21 mouse cellular contexts compared by ENCODE assay signal in genomic region chr6:97758884-97759283, GRCm38 (mm10). TPM values are rescaled to one million over a fixed set of nuclear protein-coding genes. Genes with fewer than 3 reads are reported as not detected.
A peak's percentile ranks its signal among the peaks of the same experiment; 100 is the strongest.
DNase-seq lines count a peak whose midpoint lies in the region; ATAC-seq and TF ChIP-seq lines count a peak whose summit lies in the region.
"Had no signal": no experiment of that assay in that cellular context is flagged by ENCODE, and none has a peak within 500 bp of the region (broad histone marks: within the 10 kb centered on the region; RNA-seq: fewer than 3 reads in every experiment).

No protein-coding gene starts in this region.

- no peak for TF ChIP-seq CTCF in lung, adult 2 months (IDR thresholded peaks at IDR 0.05; ENCODE audit: insufficient read depth, low read length)

- no peak overlapping the region for H3K9ac ChIP-seq in kidney, embryonic 15.5 days
- no peak overlapping the region for H3K9ac ChIP-seq in kidney, embryonic 16.5 days (replicated peaks; ENCODE audit: low read length)
- H3K9ac ChIP-seq in limb, embryonic 14.5 days (ENCODE audit: low read depth, low read length, severe bottlenecking), result no peak overlapping the region
- H3K9ac ChIP-seq: embryonic facial prominence, embryonic 12.5 days; heart, embryonic 12.5 days; liver, embryonic 14.5 days; lung, embryonic 14.5 days; midbrain, embryonic 12.5 days; neural tube, embryonic 12.5 days had no signal

- H3K27ac ChIP-seq in kidney, embryonic 15.5 days, result no peak overlapping the region
- H3K27ac ChIP-seq in kidney, embryonic 16.5 days (ENCODE audit: low read length), result no peak overlapping the region
- no peak overlapping the region for H3K27ac ChIP-seq in limb, embryonic 14.5 days (replicated peaks; ENCODE audit: low read depth, low read length)
- H3K27ac ChIP-seq: embryonic facial prominence, embryonic 12.5 days; gastrocnemius, adult 2 months; heart, adult 2 months; liver, embryonic 14.5 days; midbrain, embryonic 12.5 days; neural tube, embryonic 12.5 days; stomach, postnatal 0 days had no signal

- H3K27me3 ChIP-seq in kidney, embryonic 15.5 days, result 0 out of 2 replicates have a peak, but pooled peaks cover 3% of the 10 kb centered on the region
- H3K27me3 ChIP-seq in kidney, embryonic 16.5 days (ENCODE audit: insufficient read depth, low read length), result no peaks in the 10 kb centered on the region
- H3K27me3 ChIP-seq in limb, embryonic 14.5 days (ENCODE audit: control insufficient read depth, insufficient read depth, low read length), result no peaks in the 10 kb centered on the region
- H3K27me3 ChIP-seq: embryonic facial prominence, embryonic 12.5 days; heart, embryonic 12.5 days; neural tube, embryonic 12.5 days had no signal

- WGBS in kidney, embryonic 15.5 days, result 56% methylated on average over 4 of the region's 4 CpGs
- 45% methylated on average over 4 of the region's 4 CpGs for WGBS in kidney, embryonic 16.5 days
- 64% methylated on average over 4 of the region's 4 CpGs for WGBS in limb, embryonic 14.5 days
- WGBS in lung, adult 2 months, result 57% methylated on average over 4 of the region's 4 CpGs

- no peak; the same call in 1 of the 2 replicates for ATAC-seq in kidney, embryonic 15.5 days (replicated peaks; ENCODE audit: low FRiP score)
- no peak for ATAC-seq in kidney, embryonic 16.5 days (ENCODE audit: low FRiP score, low TSS enrichment)
- peak; percentile 77 for ATAC-seq in limb, embryonic 14.5 days (ENCODE audit: low FRiP score, low read depth)
- ATAC-seq: CD4-positive, CD25-positive, alpha-beta regulatory T cell, adult 4 months; forebrain, embryonic 16.5 days; intestine, postnatal 0 days had no signal

- H3K36me3 ChIP-seq in kidney, embryonic 15.5 days, result no peaks in the 10 kb centered on the region
- no peaks in the 10 kb centered on the region for H3K36me3 ChIP-seq in kidney, embryonic 16.5 days (ENCODE audit: insufficient read depth, low read length)
- no peaks in the 10 kb centered on the region for H3K36me3 ChIP-seq in limb, embryonic 14.5 days (ENCODE audit: control insufficient read depth, insufficient read depth, low read length)
- H3K36me3 ChIP-seq: embryonic facial prominence, embryonic 12.5 days; heart, embryonic 12.5 days; midbrain, embryonic 12.5 days; neural tube, embryonic 12.5 days had no signal

- no peaks in the 10 kb centered on the region for H3K9me3 ChIP-seq in kidney, embryonic 15.5 days (replicated peaks)
- H3K9me3 ChIP-seq in kidney, embryonic 16.5 days (ENCODE audit: low read length), result no peaks in the 10 kb centered on the region
- no peaks in the 10 kb centered on the region for H3K9me3 ChIP-seq in limb, embryonic 14.5 days (ENCODE audit: control insufficient read depth, low read length)
- H3K9me3 ChIP-seq: embryonic facial prominence, embryonic 12.5 days; heart, embryonic 12.5 days; midbrain, embryonic 12.5 days; neural tube, embryonic 12.5 days had no signal

- peak overlapping the region; percentile 21; the same call in 1 of the 2 replicates for H3K4me2 ChIP-seq in kidney, embryonic 15.5 days
- no peak overlapping the region for H3K4me2 ChIP-seq in kidney, embryonic 16.5 days (replicated peaks; ENCODE audit: low read depth, low read length)
- H3K4me2 ChIP-seq in limb, embryonic 14.5 days (replicated peaks; ENCODE audit: low read depth, low read length, severe bottlenecking), result no peak overlapping the region
- H3K4me2 ChIP-seq: embryonic facial prominence, embryonic 12.5 days; heart, embryonic 12.5 days; lung, embryonic 14.5 days; midbrain, embryonic 12.5 days; neural tube, embryonic 12.5 days had no signal

- peaks cover 3% of the 10 kb centered on the region; the same call in 1 of the 2 replicates for H3K4me1 ChIP-seq in kidney, embryonic 15.5 days
- no peaks in the 10 kb centered on the region for H3K4me1 ChIP-seq in kidney, embryonic 16.5 days (ENCODE audit: insufficient read depth, low read length)
- H3K4me1 ChIP-seq in limb, embryonic 14.5 days (ENCODE audit: control insufficient read depth, insufficient read depth, low read length), result no peaks in the 10 kb centered on the region
- no peaks in the 10 kb centered on the region for H3K4me1 ChIP-seq in lung, adult 2 months (ENCODE audit: control insufficient read depth, insufficient read depth, low read length)
- H3K4me1 ChIP-seq: embryonic facial prominence, embryonic 12.5 days; heart, embryonic 12.5 days had no signal

- no peak overlapping the region for H3K4me3 ChIP-seq in kidney, embryonic 15.5 days (replicated peaks)
- no peak overlapping the region for H3K4me3 ChIP-seq in kidney, embryonic 16.5 days (ENCODE audit: low read length)
- H3K4me3 ChIP-seq in limb, embryonic 14.5 days (replicated peaks; ENCODE audit: low read length), result no peak overlapping the region
- no peak overlapping the region for H3K4me3 ChIP-seq in lung, adult 2 months (replicated peaks; ENCODE audit: extremely low read depth, low read depth, low read length)
- H3K4me3 ChIP-seq: embryonic facial prominence, embryonic 12.5 days; erythroblast, embryonic 14.5 days; gastrocnemius, adult 2 months; heart, adult 2 months; heart, embryonic 12.5 days; midbrain, embryonic 12.5 days; neural tube, embryonic 12.5 days had no signal

- no peak for TF ChIP-seq POLR2A in limb, embryonic 14.5 days (IDR thresholded peaks at IDR 0.05; ENCODE audit: borderline replicate concordance, extremely low read depth, insufficient read depth, insufficient read length)
- TF ChIP-seq POLR2A in lung, adult 2 months (IDR thresholded peaks at IDR 0.05; ENCODE audit: borderline replicate concordance, extremely low read depth, low read depth, low read length), result no peak

- peak; percentile 12 for DNase-seq in brain, adult 2 months (ENCODE audit: low read depth, low spot score)
- DNase-seq in embryo, embryonic 11 days, result peak; percentile 16
- no peak for DNase-seq in limb, embryonic 14.5 days (ENCODE audit: low spot score)
- DNase-seq in lung, adult 2 months, result no peak
- DNase-seq in c-Kit-positive CD71-positive TER-119-positive erythroid progenitor cells, embryonic 14.5 days (ENCODE audit: low spot score), result no peak
- DNase-seq: thymus, adult 18-20 months had no signal

RNA-seq across cellular contexts. Expression of gene Mitf, which starts 48.0 kb away (rescaled TPM):
- 2.5 and 3.4 TPM in 2 replicates for polyA plus RNA-seq in kidney, embryonic 15.5 days (2015; fragmentation: Nextera tagmentation; extraction: Ambion mirVana)
- polyA plus RNA-seq in kidney, embryonic 16.5 days (2015; fragmentation: Nextera tagmentation; extraction: Ambion mirVana), result 3.4 and 3.7 TPM in 2 replicates
- polyA plus RNA-seq in limb, embryonic 14.5 days (2012; rRNA removed), result 3.6 and 4.1 TPM in 2 replicates
- polyA plus RNA-seq in limb, embryonic 14.5 days (2014; fragmentation: Nextera tagmentation; extraction: Ambion mirVana), result 2.4 and 2.9 TPM in 2 replicates
- polyA plus RNA-seq in lung, adult 2 months (2012; rRNA removed), result 5.5 and 6.1 TPM in 2 replicates
- polyA plus RNA-seq: erythroblast, embryonic 14.5 days had no signal

Comparison
In these comparisons a context has a peak if more than half of its experiments do, and no peak if none do; other contexts are left out.
1. DNase-seq: peak in brain, adult 2 months (single experiment) and embryo, embryonic 11 days (single experiment); none in limb, embryonic 14.5 days (single experiment), lung, adult 2 months (single experiment) and c-Kit-positive CD71-positive TER-119-positive erythroid progenitor cells, embryonic 14.5 days (single experiment).